Mouse (Mus musculus): ENCODE measurements around the gene 0610010K14Rik. TPM values are rescaled to one million over a fixed set of nuclear protein-coding genes. Genes with fewer than 3 reads are reported as not detected.

The 0610010K14Rik gene
- total RNA-seq, 2 experiments from 2014 or later = 54.8 to 60.8 TPM

DNA sequence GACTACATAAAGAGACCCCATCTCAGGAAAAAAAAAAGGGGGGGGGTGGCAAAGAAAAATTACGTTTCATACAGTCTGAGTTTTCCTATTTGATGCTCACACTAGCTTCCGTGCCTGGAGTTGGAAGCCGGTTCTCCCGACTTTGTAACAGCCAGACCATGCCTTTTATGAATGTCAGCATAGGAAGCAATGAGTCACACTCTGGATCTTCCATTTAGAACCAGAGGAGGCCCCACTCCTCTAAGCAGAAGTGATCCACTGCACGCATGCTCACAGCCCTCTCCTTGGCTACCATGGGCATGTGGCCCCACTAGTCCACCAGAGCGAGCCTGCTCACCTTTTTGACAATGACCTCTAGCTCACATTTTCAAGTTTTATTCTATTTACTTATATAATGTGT lies 46.5 kb downstream of the 0610010K14Rik start:
- DNase-seq = no peak
- intact Hi-C loops (cut with DNase I) = no loop called here

- intact Hi-C loops (cut with DNase I) = no loop called here
- DNase-seq = no peak
Measured at GRCm38 (mm10) chr11:70189319-70190134, 48.2 kb downstream of the 0610010K14Rik start.

Small RNAs within 50 kb of the gene (microRNA-seq; reads per million reads assigned to microRNA genes)
- 2,109 to 5,046 reads per million in 2 experiments for gene Mir195a
- gene Mir497 = 0 reads per million in 2 experiments
- gene Mir497b = 0 reads per million in 2 experiments

Other genes starting within 250 kb of the 0610010K14Rik start
- gene Gabarap, start 246.8 kb downstream of the 0610010K14Rik start, total RNA-seq (2021) = 100 to 1,000 TPM; 275 to 295 TPM
- 10 to 100 TPM; 23.1 to 27.7 TPM for gene Phf23, start 242.1 kb downstream of the 0610010K14Rik start, total RNA-seq (2021)
- 10 to 100 TPM in 1 of 2 experiments, 1 to 10 TPM in 1; 8.6 to 11.8 TPM for gene Dvl2, start 237.3 kb downstream of the 0610010K14Rik start, total RNA-seq (2021)
- gene Acadvl, start 222.5 kb downstream of the 0610010K14Rik start, total RNA-seq (2021) = 1,000 to 10,000 TPM; 1,260 to 1,282 TPM
- 10 to 100 TPM; 11.5 to 12.0 TPM for gene Dlg4, start 221.0 kb downstream of the 0610010K14Rik start, total RNA-seq (2021)
- under 1 TPM in 1 of 2 experiments, not detected in 1; 0.22 TPM for gene Asgr1, start 183.8 kb downstream of the 0610010K14Rik start, total RNA-seq (2021)
- gene Asgr2, start 145.3 kb downstream of the 0610010K14Rik start, total RNA-seq (2021) = not detected
- 1 to 10 TPM in 1 of 2 experiments, under 1 TPM in 1; 0.69 to 1.0 TPM for gene Mgl2, start 107.6 kb downstream of the 0610010K14Rik start, total RNA-seq (2021)
- 1 to 10 TPM in 1 of 2 experiments, under 1 TPM in 1; 0.82 to 1.0 TPM for gene Clec10a, start 81.7 kb downstream of the 0610010K14Rik start, total RNA-seq (2021)
- under 1 TPM; 0.20 to 0.91 TPM for gene Slc16a11, start 25.2 kb downstream of the 0610010K14Rik start, total RNA-seq (2021)
- 1 to 10 TPM; 5.2 to 6.8 TPM for gene Slc16a13, start 16.9 kb downstream of the 0610010K14Rik start, total RNA-seq (2021)
- 10 to 100 TPM; 54.7 to 55.5 TPM for gene Bcl6b, start 8.1 kb downstream of the 0610010K14Rik start, total RNA-seq (2021)
- gene Gm21988, start 1.9 kb upstream of the 0610010K14Rik start, total RNA-seq (2021) = 1 to 10 TPM; 3.3 to 3.4 TPM
- 100 to 1,000 TPM in 1 of 2 experiments, 10 to 100 TPM in 1; 96.4 to 102 TPM for gene Rnasek, start 1.9 kb upstream of the 0610010K14Rik start, total RNA-seq (2021)
- gene Alox12, start 17.4 kb upstream of the 0610010K14Rik start, total RNA-seq (2021) = 1 to 10 TPM; 3.4 to 5.2 TPM
- not detected for gene Alox12e, start 84.7 kb upstream of the 0610010K14Rik start, total RNA-seq (2021)
- 1 to 10 TPM in 1 of 2 experiments, under 1 TPM in 1; 0.34 to 3.2 TPM for gene Alox15, start 114.1 kb upstream of the 0610010K14Rik start, total RNA-seq (2021)
- 10 to 100 TPM; 22.3 to 26.1 TPM for gene Pelp1, start 172.1 kb upstream of the 0610010K14Rik start, total RNA-seq (2021)
- 10 to 100 TPM; 13.0 to 15.1 TPM for gene Arrb2, start 194.7 kb upstream of the 0610010K14Rik start, total RNA-seq (2021)
- gene Med11, start 214.0 kb upstream of the 0610010K14Rik start, total RNA-seq (2021) = 10 to 100 TPM in 1 of 2 experiments, 1 to 10 TPM in 1; 8.2 to 13.4 TPM
- gene Zmynd15, start 221.5 kb upstream of the 0610010K14Rik start, total RNA-seq (2021) = 1 to 10 TPM; 1.4 to 2.1 TPM
- gene Cxcl16, start 222.1 kb upstream of the 0610010K14Rik start, total RNA-seq (2021) = 1 to 10 TPM; 7.2 to 7.7 TPM

Data from heart, postnatal 10 days (tissue).